Mouse (Mus musculus): Measurements from ENCODE around the gene Zfyve1.

Gene Zfyve1

DNA sequence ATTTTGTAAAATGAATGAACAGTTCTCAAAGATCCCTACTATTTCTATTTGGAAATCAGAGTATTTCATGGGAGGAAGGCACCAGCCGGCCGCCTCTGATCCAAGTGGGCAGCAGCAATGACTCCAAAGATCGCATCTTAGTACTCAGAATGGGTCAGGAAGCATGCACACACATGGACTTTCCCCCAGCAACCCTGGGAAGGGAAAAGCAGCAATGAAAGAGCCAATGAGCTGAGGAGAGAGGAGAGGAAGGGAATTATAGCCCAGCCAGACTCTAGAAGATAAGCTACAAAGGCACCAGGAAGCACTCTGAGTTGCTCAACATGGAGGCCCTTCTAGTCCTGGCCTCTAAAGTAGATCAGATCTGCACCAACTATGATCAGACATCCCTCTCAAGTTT is 16.7 kb downstream of the Zfyve1 start:
- no peak for DNase-seq (ENCODE audit: low read depth, low spot score)

DNA sequence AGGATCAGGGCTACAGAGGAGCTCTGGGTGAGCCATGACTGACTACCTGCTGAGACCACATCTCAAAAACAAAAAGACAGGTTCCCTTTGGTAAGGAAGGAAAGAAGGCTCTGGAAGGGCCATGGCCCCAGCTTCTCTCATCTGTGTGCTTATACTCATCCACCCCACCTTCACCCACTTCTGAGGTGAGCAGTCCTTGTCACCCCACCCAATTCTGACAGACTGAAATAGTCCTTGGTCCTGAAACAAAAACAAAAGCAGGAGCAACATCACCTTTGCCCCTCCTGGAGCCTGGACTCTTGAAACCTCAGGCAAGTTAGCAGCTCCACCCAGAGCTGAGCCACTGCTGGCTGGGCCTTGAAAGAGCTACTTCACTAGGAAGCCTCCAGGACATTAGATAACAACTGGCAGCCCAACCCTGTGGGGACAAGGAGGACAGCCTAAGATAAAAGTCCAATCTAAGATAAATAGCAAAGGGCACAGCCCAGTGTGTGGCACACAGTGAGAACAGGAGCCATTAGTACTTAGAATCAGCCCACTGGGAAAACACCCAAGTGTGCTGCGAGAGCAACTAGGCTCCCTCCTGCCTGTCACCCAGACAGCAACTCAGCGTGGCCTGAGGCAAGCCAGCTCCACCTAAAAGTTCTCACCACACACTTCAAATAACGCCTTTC is 18.0 kb downstream of the Zfyve1 start:
- DNase-seq (ENCODE audit: low read depth, low spot score): no peak

DNA sequence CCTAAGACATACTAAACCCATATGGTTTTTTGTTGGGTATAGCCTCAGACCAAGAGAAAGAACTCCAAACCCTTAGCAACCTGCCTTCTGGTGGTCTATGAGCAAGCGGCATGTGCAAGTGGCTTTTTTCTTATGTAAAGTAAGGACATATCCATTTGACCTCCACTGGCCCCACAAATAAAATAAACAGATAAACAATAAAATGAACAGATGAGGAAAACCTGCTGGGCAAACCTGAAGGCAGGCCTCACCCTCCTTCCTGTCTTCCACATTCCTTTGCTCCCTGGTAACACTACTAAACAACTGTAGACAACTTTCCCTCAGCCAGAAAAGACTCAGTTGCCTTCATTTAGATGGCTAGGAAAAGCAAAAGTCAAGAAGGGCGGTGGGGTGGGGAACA is 18.7 kb downstream of the Zfyve1 start:
- DNase-seq (ENCODE audit: low read depth, low spot score): no peak

DNA sequence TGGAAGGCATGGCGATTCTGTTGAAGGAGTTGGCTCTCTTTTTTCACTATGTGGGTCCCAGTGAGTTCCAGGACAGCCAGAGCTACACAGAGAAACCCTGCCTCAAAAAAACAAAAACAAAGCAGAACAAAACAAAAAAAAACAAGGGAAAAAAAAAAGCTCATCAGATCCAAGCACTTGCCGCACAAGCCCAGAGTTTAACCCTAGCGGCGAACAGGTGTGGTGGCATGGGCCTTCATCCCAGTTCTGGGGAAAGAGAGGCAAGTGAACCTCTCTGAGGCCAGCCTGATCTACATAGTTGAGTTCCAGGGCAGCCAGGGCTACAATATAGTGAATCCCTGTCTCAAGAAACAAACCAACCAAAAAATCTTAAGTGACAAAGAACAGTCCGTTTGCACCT is 19.6 kb downstream of the Zfyve1 start:
- no peak for DNase-seq (ENCODE audit: low read depth, low spot score)

DNA sequence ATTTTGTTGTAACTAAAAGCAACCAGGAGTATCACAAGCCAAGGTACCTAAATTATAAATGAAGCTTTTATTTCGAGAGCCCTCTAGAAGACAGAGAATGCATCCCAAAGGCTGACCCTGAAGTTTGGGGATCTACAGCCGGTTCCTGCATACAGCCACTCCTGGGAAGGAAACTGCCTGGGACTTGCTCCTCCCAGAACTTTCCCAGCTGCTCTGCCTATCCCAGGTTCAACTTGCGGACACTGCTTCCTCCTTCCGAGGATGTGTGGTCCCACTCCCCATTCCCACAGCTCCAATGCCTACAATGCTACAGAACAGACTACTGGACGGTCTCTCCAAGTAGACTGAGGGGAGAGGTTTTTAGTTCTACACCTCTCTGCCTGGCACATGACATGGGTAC is 24.3 kb downstream of the Zfyve1 start:
- DNase-seq (ENCODE audit: low read depth, low spot score): no peak

DNA sequence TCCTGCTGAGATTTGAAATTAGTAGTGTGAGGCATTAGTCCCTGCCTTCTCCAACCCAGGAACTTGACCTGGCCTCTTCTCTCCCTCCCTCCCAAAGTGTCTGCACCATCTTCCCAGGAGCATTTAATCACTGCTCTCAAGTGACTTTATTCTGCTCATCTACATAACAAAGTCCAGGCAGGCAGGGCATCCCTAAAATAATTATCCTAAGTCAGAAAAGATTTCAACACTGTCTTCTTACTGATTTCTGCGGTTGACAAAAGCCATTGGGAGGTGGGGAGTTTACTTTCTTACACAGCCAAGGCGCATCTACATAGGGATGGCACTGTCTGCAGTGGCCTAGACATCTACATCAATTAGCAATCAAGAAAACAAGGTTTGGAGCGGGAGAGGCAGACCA is 27.2 kb downstream of the Zfyve1 start:
- DNase-seq (ENCODE audit: low read depth, low spot score): no peak

DNA sequence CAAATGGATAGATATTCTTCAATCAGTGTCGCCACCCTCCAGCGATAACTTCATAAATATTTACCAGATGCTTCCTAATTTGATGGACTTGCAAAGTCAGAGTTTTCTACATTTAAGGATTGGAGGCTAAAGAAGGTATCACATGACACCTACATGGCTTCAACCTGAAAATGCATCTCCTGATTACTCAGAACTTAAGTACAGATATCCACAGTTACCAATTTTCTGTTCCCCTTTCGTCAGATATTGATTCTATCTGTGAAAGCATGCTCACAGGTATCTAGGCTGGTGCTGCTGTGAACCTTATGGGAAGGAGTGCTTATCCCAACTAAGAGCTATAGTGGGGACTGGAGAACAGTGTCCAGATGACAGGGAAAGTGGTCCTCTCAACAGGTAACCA is 34.4 kb downstream of the Zfyve1 start:
- no peak for DNase-seq (ENCODE audit: low read depth, low spot score)

DNA sequence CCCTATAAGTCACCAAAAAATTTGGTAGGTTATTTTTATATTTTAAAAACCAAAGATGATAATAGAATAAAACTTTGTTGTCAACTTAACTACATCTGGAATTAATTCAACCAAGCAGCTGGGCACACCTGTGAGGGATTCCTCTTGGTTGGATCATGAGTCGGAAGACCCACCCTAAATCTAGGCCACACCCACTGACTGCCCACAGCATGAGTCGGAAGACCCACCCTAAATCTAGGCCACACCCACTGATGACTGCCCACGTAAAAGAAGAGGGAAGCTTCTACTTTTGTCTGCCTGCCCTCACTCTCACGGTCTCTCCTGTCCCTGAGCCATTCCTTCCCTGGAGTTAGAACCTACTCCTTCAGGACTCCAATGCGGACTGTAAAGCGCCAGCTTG is 36.8 kb downstream of the Zfyve1 start:
- DNase-seq (ENCODE audit: low read depth, low spot score): no peak

DNA sequence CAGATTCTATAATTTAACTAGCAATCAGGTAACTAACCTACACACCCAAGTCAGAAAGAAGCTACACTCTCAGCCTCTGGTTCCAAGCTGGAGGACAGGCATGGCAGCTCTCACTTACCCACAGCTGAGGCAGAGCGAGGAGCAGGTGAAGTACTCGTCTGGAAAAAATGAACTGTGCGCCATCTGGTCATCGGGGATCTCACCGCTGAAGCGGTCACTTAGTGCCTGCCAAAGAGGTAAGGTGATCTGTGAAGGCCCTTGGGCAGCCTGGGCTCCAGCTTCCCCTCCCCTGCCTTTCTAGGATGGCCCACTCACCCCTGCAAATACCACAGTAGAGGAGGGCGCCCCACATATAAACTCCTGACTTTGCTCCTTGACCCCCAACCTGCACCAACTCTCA is 38.5 kb downstream of the Zfyve1 start:
- DNase-seq (ENCODE audit: low read depth, low spot score): no peak

DNA sequence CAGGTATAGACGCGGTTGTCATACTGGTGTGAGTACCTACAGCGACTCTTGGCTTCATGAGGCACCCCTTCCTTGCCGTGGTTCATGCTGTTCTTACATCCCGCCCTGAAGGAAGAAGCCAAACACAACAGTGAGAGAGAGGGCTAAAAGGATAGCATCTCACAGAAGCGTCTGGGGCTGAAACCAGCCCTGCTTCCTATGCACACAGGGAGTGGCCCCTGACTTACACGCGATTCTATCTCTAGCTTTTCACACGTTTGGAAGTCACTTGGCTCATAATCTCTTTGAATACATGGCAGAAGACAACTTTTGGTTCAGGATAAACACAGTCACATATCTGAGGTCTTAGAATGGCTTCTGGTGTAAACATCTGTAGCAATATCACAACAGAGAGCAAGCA is 41.4 kb downstream of the Zfyve1 start:
- DNase-seq (ENCODE audit: low read depth, low spot score): no peak

DNA sequence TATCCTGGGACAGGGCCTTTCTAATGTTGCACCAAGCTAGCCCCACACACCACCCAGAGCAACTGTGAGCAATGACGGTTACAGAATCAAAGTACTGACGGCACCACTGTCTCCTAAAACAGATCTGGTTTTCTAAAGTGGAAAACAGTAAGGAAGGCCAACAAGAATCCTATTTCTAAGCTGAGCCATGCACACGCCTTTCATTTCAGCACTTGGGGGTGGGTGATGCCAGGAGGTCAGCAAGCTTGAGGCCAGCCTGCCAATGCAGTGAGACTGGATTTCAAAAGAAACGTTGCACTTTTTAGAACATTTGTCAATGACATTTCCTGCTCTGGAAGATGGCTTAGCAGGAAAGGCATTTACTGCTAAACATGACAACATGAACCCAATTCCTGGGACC is 43.2 kb downstream of the Zfyve1 start:
- no peak for DNase-seq (ENCODE audit: low read depth, low spot score)

DNA sequence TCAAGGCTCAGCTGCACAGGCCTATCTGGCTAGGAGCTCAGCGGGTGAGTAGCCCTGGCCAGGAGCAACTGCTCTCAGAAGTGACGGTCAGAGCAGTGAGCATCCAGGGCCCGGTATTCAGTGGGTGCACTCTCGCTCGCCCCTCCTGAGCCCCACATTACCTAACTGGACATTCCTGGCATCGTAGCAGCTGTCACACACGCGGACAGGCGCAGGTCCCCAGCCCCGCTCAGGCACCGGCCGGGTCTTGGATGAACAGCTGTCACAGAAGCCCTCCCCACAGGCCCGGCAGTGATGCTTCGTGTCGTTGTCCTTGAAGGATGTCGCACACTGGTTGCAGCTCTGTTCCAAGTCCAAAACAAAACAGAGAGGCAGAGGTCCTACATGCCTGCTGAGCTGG is 45.7 kb downstream of the Zfyve1 start:
- no peak for DNase-seq (ENCODE audit: low read depth, low spot score)

DNA sequence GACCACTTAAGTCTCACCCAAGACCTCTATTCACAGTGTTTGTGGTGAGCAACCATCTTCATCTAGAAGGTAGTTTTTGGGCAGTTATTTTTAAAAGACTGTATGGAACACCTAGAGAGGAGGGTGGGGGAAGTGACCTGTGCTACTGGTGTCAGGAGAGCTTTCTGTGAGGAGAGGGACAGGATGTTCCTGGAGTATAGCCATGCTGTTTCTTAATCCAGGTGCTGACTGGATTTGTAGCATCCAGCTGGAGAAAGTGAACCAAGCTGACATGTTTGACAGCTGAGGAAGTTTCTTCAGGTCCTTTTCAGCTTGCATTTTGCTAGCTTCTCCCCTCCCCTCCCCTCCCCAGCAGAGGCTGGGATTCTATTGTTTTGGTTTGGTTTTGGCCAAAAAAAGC is 52.2 kb downstream of the Zfyve1 start:
- DNase-seq (ENCODE audit: low read depth, low spot score): no peak

DNA sequence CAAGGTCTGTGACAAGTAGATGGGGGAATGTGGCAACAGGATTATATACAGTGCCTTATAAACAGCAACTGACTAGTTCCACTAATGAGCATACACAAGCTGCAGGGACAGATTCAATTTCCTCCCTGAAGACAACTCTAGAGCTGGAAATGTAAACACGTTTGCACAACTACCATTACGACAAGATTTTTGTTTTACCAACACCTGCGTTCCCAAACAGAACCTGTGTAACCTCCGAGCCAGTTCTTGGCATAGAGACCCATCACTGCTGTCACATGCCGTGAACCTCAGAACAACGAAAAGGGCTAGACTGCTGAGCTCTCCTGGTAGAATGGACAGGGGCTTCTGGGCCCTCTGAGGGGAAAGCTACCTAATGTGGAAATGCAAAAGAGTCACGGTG is 53.0 kb downstream of the Zfyve1 start:
- no peak for DNase-seq (ENCODE audit: low read depth, low spot score)

DNA sequence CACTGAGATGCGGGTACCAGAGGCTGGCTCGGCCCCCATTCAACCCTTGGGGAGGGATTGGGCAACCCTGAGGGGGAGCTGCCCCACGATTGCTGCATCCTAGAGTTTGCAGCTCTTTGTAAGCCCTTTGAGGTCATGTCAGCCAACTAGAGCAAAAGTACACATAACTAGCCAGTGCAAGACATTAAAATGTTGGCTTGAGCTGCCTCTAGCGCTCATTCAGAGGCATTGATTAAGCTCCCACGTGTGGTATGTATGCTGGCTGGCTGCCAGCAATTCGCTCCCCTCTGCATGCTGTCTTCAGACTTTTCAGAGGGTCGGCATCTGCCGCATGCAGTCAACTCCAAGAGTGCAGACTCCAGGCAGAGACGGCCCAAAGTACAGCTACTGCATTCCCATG is 61.0 kb downstream of the Zfyve1 start:
- DNase-seq (ENCODE audit: low read depth, low spot score): no peak

DNA sequence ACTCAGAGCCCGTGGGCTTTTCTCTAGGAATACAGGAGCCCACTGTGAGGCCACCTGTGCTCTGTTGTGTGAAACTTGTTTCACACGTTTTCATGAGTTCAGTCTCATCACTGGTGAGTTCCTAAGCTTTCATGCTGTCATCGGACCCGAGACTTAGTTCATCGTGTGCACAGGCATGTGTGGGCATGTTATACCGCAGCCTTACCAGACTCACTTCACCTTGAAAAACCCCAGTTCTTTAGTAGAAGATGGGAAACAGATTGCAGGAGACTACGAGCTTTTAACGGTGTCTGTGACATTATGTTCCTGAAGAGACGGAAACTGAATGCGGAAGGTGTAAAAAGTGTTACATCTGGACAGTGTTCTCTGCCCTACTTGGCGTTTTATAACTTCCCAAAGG is 61.6 kb downstream of the Zfyve1 start:
- no peak for DNase-seq (ENCODE audit: low read depth, low spot score)

DNA sequence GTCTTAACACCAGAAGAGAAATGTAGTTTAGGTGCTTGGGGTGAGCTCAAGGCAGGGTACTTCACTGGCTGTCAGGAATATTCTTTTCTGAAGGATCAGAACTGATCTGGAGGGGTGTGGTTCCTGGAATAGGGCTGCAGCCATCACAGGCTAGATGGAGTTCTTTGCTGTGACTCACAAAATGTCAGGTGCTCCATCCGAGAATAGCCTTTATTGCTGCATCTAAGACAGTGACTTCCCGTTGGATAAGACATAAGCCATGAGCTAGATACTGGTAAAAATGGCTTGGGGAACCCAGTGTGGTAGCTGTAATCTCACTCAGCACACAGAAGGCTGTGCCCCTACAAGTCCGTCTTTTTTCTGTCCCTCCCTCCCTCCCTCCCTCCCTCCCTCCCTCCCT is 62.8 kb downstream of the Zfyve1 start:
- DNase-seq (ENCODE audit: low read depth, low spot score): no peak

DNA sequence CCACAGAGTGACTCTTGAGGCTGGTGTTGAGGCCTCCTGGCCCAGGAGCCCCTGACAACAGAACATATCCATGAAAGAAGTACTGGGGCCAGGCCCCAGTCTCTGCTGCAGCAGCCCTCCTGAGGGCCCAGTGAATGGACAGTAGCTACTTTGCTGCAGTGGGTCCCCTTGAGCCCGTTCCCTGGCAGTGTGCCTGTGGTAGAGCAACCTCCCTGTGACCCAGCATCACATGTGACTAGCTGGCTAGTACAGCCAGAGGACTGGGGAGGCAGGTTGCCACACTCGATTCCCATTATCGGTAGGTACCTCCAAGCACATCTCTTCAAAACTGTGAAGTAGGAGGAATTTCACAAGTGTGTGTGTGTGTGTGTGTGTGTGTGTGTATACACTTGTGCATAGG is 64.1 kb downstream of the Zfyve1 start:
- DNase-seq (ENCODE audit: low read depth, low spot score): no peak

DNA sequence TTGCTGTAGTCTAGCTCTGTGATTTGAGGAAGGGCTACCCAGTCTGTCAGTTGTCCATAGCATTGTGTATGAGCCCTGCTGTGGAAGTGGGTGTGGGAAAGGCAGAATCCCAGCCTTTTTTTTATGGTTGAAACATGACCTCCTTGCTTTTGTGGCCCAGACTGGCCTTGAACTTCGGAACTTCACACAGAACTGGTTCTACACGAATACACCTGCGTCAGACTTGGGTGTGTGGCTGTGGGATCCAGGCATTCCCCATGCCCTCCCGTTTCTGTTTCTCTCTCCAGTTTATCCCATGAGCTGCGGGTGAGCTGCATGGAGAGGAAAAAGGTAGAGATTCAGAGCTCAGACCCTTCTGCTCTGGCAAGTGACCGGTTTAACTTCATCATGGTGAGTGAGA is 65.0 kb downstream of the Zfyve1 start:
- no peak for DNase-seq (ENCODE audit: low read depth, low spot score)

DNA sequence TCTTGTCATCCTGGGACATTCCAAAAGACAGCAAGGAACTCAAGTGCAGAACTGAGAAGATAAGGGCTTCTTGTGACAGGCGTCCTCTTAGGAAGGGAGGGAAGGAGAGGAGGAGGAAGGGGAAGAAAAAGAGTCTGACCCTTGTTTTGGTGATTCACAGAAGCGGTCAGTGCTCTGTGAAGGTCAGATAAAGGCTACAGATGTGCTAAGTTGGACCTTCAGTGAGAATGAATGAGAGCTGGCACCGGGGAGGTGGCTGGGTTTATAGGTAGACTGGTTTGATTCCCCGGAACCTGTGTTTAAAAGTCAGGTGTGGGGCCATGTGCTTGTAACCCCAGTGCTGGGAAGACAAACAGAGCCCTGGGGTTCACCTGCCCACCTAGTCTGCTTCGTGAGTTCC is 68.4 kb downstream of the Zfyve1 start:
- DNase-seq (ENCODE audit: low read depth, low spot score): no peak

DNA sequence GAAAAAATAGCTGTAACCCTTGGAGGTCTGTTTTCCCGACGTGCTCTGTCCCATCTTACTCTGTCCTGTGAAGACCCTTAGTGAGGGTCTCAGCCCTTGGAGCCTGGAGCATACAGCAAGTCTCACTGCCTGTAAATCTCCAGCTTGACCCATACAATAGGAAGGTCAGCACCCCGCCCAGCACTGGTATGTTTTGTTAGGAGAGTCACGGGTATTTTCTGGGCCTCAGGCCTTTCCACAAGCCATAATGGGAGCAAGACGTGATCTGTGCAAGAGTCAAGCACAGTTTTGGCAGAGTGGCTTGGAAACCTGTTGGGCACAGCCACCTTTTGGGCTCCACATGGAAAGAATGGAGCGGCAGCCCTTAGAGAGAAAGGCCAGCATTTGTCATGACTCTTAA is 69.2 kb downstream of the Zfyve1 start:
- DNase-seq (ENCODE audit: low read depth, low spot score): no peak

DNA sequence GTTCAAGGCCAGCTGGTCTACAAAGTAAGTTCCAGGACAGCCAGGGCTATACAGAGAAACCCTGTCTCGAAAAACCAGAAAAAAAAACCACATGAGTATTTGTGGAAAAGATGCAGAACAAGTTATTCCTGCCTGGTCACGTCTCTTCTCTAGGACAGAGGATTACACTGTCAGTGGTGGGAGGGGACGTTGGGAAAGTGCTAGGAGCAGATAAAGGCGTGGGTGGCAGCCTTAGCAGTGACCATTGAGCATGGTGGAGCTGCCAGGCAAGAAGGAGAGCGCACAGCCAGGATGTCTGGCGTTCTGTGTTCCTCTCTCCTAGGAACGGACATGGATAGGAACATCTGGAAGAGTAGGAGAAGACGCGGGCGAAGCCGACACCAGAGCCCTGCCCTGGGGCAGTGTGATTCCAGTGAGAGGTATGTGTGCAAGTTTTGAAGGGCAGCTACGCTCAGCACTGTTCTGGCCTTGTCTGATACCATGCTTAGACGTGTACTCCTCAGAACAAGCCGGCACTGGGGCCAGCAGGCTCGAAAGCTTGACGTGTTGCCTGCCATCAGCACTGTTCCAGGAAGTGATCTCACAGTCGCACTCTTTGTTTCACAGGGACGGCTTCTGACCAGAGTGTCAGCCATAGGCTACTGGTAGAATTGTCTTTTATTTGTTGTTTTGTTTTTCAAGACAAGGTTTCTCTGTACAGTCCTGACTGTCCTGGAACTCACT is 71.0 kb downstream of the Zfyve1 start:
- DNase-seq (ENCODE audit: low read depth, low spot score): no peak

DNA sequence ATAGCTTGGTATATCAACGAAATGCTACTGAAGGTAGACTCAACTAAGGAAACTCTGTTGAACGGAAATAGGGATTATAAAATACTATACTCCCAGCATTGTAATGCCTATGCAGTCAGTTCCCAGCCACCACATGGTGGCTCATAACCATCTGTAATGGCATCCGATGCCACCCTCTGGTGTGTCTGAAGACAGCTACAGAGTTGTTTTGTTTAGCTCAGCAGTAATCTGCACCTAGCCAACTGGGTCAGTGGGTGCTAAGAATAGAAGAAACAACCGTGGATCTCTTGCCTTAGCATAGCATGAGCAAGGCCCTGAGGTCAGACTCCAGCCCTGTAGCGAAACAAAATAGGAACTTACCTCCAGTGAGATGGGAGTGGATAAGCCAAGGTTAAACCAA is 72.7 kb downstream of the Zfyve1 start:
- DNase-seq (ENCODE audit: low read depth, low spot score): no peak

DNA sequence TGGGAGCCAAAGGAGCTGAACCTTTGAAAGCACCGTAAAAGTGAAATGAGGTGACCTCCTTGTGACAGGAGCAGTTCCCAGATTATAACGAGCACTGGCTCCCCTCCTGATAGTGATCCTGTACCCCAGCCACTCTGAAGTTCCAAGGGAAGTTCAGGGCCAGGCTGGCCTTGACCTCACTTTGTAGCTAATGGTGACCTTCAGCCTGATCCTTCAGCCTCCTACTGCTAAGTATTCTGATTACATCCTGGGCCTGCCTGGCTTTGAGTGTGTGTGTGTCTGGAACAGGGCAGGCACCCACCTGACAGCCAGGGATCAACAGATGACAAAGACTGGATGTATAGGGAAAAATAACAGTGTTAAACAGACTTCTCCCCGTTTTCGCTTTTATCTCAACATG is 73.1 kb downstream of the Zfyve1 start:
- DNase-seq (ENCODE audit: low read depth, low spot score): no peak
